8 mouse cellular contexts compared by ENCODE assay signal in the genomic region with DNA sequence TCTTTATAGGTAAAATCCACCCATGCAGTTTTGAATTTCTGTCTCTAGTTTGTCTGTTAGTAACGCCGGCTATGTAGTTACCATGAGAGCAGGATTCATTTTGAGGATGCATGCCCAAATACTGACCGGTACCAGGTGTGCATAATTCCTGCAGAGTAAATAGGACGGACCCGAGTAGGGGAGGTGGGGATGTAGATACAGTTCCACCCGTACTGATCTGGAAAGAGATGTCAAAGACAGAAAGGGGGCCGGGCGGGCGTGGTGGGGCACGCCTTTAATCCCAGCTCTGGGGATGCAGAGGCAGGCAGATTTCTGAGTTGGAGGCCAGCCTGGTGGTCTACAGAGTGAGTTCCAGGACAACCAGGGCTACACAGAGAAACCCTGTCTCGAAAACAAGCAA. TPM values are rescaled to one million over a fixed set of nuclear protein-coding genes. Genes with fewer than 3 reads are reported as not detected.
DNase-seq lines count a peak whose midpoint lies in the region; ATAC-seq lines count a peak whose summit lies in the region.

No protein-coding gene starts in this region.

- H3K9ac ChIP-seq in liver, embryonic 13.5 days: peak overlapping the region; percentile 81

- ATAC-seq in erythroblast, adult 5-6 weeks (replicated peaks; ENCODE audit: low FRiP score, poor library complexity, severe bottlenecking): no peak
- ATAC-seq in liver, embryonic 13.5 days (ENCODE audit: low read depth): no peak
- no peak for ATAC-seq in frontal cortex, adult (ENCODE audit: low TSS enrichment)

- peaks cover 49% of the 10 kb centered on the region for H3K4me1 ChIP-seq in erythroblast, embryonic 14.5 days (ENCODE audit: control insufficient read depth)
- H3K4me1 ChIP-seq in liver, embryonic 13.5 days (replicated peaks): peaks cover 45% of the 10 kb centered on the region

- peak; percentile 19 for DNase-seq in urinary bladder, adult 2 months (ENCODE audit: low spot score)
- no peak for DNase-seq in urinary bladder, postnatal 25 days (ENCODE audit: low spot score)
- no peak for DNase-seq in liver, embryonic 13.5 days
- no peak for DNase-seq in adrenal gland, postnatal 36 days
- no peak for DNase-seq in urinary bladder, postnatal 4 days (ENCODE audit: low spot score in 2 of 2)

- H3K36me3 ChIP-seq in erythroblast, embryonic 14.5 days (ENCODE audit: control insufficient read depth): peaks cover 48% of the 10 kb centered on the region
- peaks cover 33% of the 10 kb centered on the region for H3K36me3 ChIP-seq in liver, embryonic 13.5 days

- H3K27me3 ChIP-seq in erythroblast, embryonic 14.5 days (ENCODE audit: control insufficient read depth): no peaks in the 10 kb centered on the region
- H3K27me3 ChIP-seq in liver, embryonic 13.5 days: no peaks in the 10 kb centered on the region

- H3K4me3 ChIP-seq in erythroblast, embryonic 14.5 days (replicated peaks): peak overlapping the region; percentile 73
- H3K4me3 ChIP-seq in liver, embryonic 13.5 days (replicated peaks): peak overlapping the region; percentile 66

- H3K4me2 ChIP-seq in liver, embryonic 13.5 days: peak overlapping the region; percentile 76

- peak overlapping the region; percentile 94 for H3K27ac ChIP-seq in liver, embryonic 13.5 days

- WGBS in liver, embryonic 13.5 days (ENCODE audit: insufficient replicate concordance): 11% methylated on average over 11 of the region's 11 CpGs

- H3K9me3 ChIP-seq in erythroblast, embryonic 14.5 days (ENCODE audit: control insufficient read depth, low read length): no peaks in the 10 kb centered on the region
- H3K9me3 ChIP-seq in liver, embryonic 13.5 days (replicated peaks): no peaks in the 10 kb centered on the region

RNA-seq across cellular contexts. Expression of gene Mdc1, which starts 0.7 kb away (rescaled TPM):
- 0.91 and 1.1 TPM in 2 replicates for polyA plus RNA-seq in erythroblast, embryonic 14.5 days (2012)
- 20.4 and 30.9 TPM in 2 replicates for total RNA-seq in erythroblast, adult 5-6 weeks (2015; ENCODE audit: low replicate concordance)
- 12.4 and 16.4 TPM in 2 replicates for total RNA-seq in erythroblast, adult 5-6 weeks (2017; ENCODE audit: low replicate concordance)
- 10.4 and 14.2 TPM in 2 replicates for polyA plus RNA-seq in urinary bladder, adult 2 months (2012; rRNA removed)
- polyA plus RNA-seq in liver, embryonic 13.5 days (2015; fragmentation: Nextera tagmentation; extraction: Ambion mirVana): 8.0 and 8.8 TPM in 2 replicates
- 10 to 100 TPM; 18.3 to 18.7 TPM for total RNA-seq in adrenal gland, postnatal 36 days (2021)

RNA-seq across cellular contexts. Expression of gene Tubb5, which starts 3.9 kb away (rescaled TPM):
- polyA plus RNA-seq in erythroblast, embryonic 14.5 days (2012): 56.9 and 99.3 TPM in 2 replicates
- 243 and 249 TPM in 2 replicates for total RNA-seq in erythroblast, adult 5-6 weeks (2015; ENCODE audit: low replicate concordance)
- 216 and 335 TPM in 2 replicates for total RNA-seq in erythroblast, adult 5-6 weeks (2017; ENCODE audit: low replicate concordance)
- 257 TPM in 2 replicates for polyA plus RNA-seq in urinary bladder, adult 2 months (2012; rRNA removed)
- 520 and 547 TPM in 2 replicates for polyA plus RNA-seq in liver, embryonic 13.5 days (2015; fragmentation: Nextera tagmentation; extraction: Ambion mirVana)
- 100 to 1,000 TPM; 188 to 218 TPM for total RNA-seq in adrenal gland, postnatal 36 days (2021)

RNA-seq across cellular contexts. Expression of gene Flot1, which starts 19.0 kb away (rescaled TPM):
- 8.2 and 11.6 TPM in 2 replicates for polyA plus RNA-seq in erythroblast, embryonic 14.5 days (2012)
- total RNA-seq in erythroblast, adult 5-6 weeks (2015; ENCODE audit: low replicate concordance): 20.9 and 37.8 TPM in 2 replicates
- 26.1 and 57.7 TPM in 2 replicates for total RNA-seq in erythroblast, adult 5-6 weeks (2017; ENCODE audit: low replicate concordance)
- 156 and 192 TPM in 2 replicates for polyA plus RNA-seq in urinary bladder, adult 2 months (2012; rRNA removed)
- 38.2 and 38.5 TPM in 2 replicates for polyA plus RNA-seq in liver, embryonic 13.5 days (2015; fragmentation: Nextera tagmentation; extraction: Ambion mirVana)
- total RNA-seq in adrenal gland, postnatal 36 days (2021): 10 to 100 TPM; 60.5 to 73.4 TPM

RNA-seq across cellular contexts. Expression of gene Nrm, which starts 19.1 kb away (rescaled TPM):
- 1.7 and 2.8 TPM in 2 replicates for polyA plus RNA-seq in erythroblast, embryonic 14.5 days (2012)
- total RNA-seq in erythroblast, adult 5-6 weeks (2015; ENCODE audit: low replicate concordance): 12.9 and 15.0 TPM in 2 replicates
- total RNA-seq in erythroblast, adult 5-6 weeks (2017; ENCODE audit: low replicate concordance): 3.2 and 20.0 TPM in 2 replicates
- 10.9 and 11.6 TPM in 2 replicates for polyA plus RNA-seq in urinary bladder, adult 2 months (2012; rRNA removed)
- polyA plus RNA-seq in liver, embryonic 13.5 days (2015; fragmentation: Nextera tagmentation; extraction: Ambion mirVana): 23.0 and 25.4 TPM in 2 replicates
- total RNA-seq in adrenal gland, postnatal 36 days (2021): 1 to 10 TPM; 6.7 to 7.5 TPM

RNA-seq across cellular contexts. Expression of gene Ier3, which starts 20.5 kb away (rescaled TPM):
- 14.0 and 14.8 TPM in 2 replicates for polyA plus RNA-seq in erythroblast, embryonic 14.5 days (2012)
- total RNA-seq in erythroblast, adult 5-6 weeks (2015; ENCODE audit: low replicate concordance): 7.5 and 11.9 TPM in 2 replicates
- 2.1 and 8.0 TPM in 2 replicates for total RNA-seq in erythroblast, adult 5-6 weeks (2017; ENCODE audit: low replicate concordance)
- 55.3 and 73.7 TPM in 2 replicates for polyA plus RNA-seq in urinary bladder, adult 2 months (2012; rRNA removed)
- polyA plus RNA-seq in liver, embryonic 13.5 days (2015; fragmentation: Nextera tagmentation; extraction: Ambion mirVana): 21.6 and 23.2 TPM in 2 replicates
- total RNA-seq in adrenal gland, postnatal 36 days (2021): 10 to 100 TPM; 19.2 to 36.5 TPM
